Mouse (Mus musculus) liver, adult 2 months (tissue): ENCODE results near the gene Tssk1.

Experiments used
- CTCF ChIP-seq: fragments of 200-500 bp; IDR thresholded peaks from 2 replicates; pipeline ENCODE4 v1.5.1; 2011; ENCODE audit warnings: low read depth, low read length, control low read depth
- POLR2A ChIP-seq: fragments of 200-500 bp; IDR thresholded peaks from 2 replicates; pipeline ENCODE4 v1.6.1; 2011; ENCODE audit warnings: low read length, control low read depth; ENCODE audit not compliant: insufficient read depth; ENCODE audit errors: extremely low read depth

- no peak for TF ChIP-seq CTCF
- TF ChIP-seq POLR2A: no peak
These were observed 33.5 kb downstream of the Tssk1 start for GRCm38 (mm10) chr16:17927351-17928082.
